13 mouse cellular contexts compared by ENCODE assay signal in the genomic region with DNA sequence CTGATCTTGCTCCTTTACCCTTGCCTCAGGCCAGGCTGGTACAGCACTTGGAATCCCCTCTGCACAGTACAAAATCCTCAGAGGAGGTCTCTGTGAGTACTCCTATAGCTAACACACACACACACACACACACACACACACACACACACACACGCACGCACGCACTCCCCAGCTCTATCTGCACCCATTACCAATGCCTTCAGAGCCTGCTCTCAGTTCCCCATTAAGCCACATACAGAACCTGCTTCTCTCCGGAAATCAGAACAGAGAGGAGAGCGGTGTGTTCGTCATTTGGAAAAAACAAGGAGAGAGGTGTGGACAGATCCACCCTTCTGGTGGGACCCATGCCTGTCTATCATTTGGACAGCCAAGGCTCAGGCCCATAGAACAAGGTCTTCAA.
"Had no signal": no experiment of that assay in that cellular context is flagged by ENCODE, and none has a peak within 500 bp of the region (broad histone marks: within the 10 kb centered on the region; RNA-seq: fewer than 3 reads in every experiment).

No protein-coding gene starts in this region.

- H3K4me2 ChIP-seq: intestine, embryonic 15.5 days; kidney, embryonic 15.5 days; liver, embryonic 13.5 days; midbrain, embryonic 11.5 days had no signal

- H3K4me3 ChIP-seq: intestine, embryonic 15.5 days; kidney, embryonic 15.5 days; left cerebral cortex, adult 2 months; liver, embryonic 13.5 days had no signal

- H3K9me3 ChIP-seq: intestine, embryonic 15.5 days; kidney, embryonic 15.5 days; liver, embryonic 13.5 days had no signal

- H3K27ac ChIP-seq: intestine, embryonic 15.5 days; kidney, embryonic 15.5 days; left cerebral cortex, adult 2 months; liver, embryonic 13.5 days; macrophage; stomach, postnatal 0 days had no signal

- H3K36me3 ChIP-seq: intestine, embryonic 15.5 days; kidney, embryonic 15.5 days; liver, embryonic 13.5 days had no signal

- H3K4me1 ChIP-seq: liver, embryonic 13.5 days had no signal

- H3K27me3 ChIP-seq: intestine, embryonic 15.5 days; liver, embryonic 13.5 days had no signal

- H3K9ac ChIP-seq: intestine, embryonic 15.5 days; kidney, embryonic 15.5 days; liver, embryonic 13.5 days had no signal

- DNase-seq: kidney, adult 11 months; kidney, adult 8-10 months; kidney, postnatal 10 days; kidney, postnatal 4 days; liver, embryonic 13.5 days; lung, adult 2 months; midbrain, embryonic 14.5 days had no signal
